Mouse (Mus musculus) heart, postnatal 14 days (tissue): ENCODE measurements around the gene Ephb2. TPM values are rescaled to one million over a fixed set of nuclear protein-coding genes. Genes with fewer than 3 reads are reported as not detected.

Experiments
- DNase-seq, 2 experiments: peaks; one replicate each; pipeline ENCODE4 v3.0.0; 2021 to 2022
- intact Hi-C: fragments of 180-260 bp; cut with DNase I; formaldehyde crosslinking; loops from one replicate; pipeline ENCODE4 v1.15.1; 2025
- total RNA-seq, 2 experiments: library from RNA; stranded (reverse); gene quantifications; 2 replicates each; pipeline ENCODE4 v1.2.3; 2021

Ephb2 gene
- total RNA-seq, 2 experiments from 2014 or later: 0.81 to 1.1 TPM

- intact Hi-C loops: no loop called here
Measured at GRCm38 (mm10) chr4:136838462-136838861, 2.7 kb upstream of the Ephb2 start.

GRCm38 (mm10) chr4:136838026-136838425, 2.2 kb upstream of the Ephb2 start:
- intact Hi-C loops: no loop called here
- DNase-seq: no peak

More at GRCm38 (mm10) chr4:136838462-136838861, 2.7 kb upstream of the Ephb2 start:
- no peak for DNase-seq

GRCm38 (mm10) chr4:136836387-136836931, 671 bp upstream of the Ephb2 start:
- no peak for DNase-seq
- intact Hi-C loops: no loop called here

GRCm38 (mm10) chr4:136834815-136835620, 770 bp downstream of the Ephb2 start:
- DNase-seq: no peak
- intact Hi-C loops: no loop called here

- DNase-seq: no peak
- intact Hi-C loops: no loop called here
Measured at GRCm38 (mm10) chr4:136834439-136834814, 1.4 kb downstream of the Ephb2 start.

- DNase-seq: no peak
- intact Hi-C loops: no loop called here
Measured at GRCm38 (mm10) chr4:136833619-136834351, 2.0 kb downstream of the Ephb2 start.

- intact Hi-C loops: no loop called here
- no peak for DNase-seq
Measured at GRCm38 (mm10) chr4:136832559-136833232, 3.1 kb downstream of the Ephb2 start.

GRCm38 (mm10) chr4:136830272-136830823, 5.4 kb downstream of the Ephb2 start:
- intact Hi-C loops: no loop called here
- no peak for DNase-seq

- DNase-seq: no peak
- intact Hi-C loops: no loop called here
Measured at GRCm38 (mm10) chr4:136829837-136830236, 6.0 kb downstream of the Ephb2 start.

- no peak for DNase-seq
- intact Hi-C loops: no loop called here
Measured at GRCm38 (mm10) chr4:136828664-136829569, 6.9 kb downstream of the Ephb2 start.

GRCm38 (mm10) chr4:136824935-136825552, 10.7 kb downstream of the Ephb2 start:
- intact Hi-C loops: no loop called here
- DNase-seq: no peak

GRCm38 (mm10) chr4:136820069-136820522, 15.7 kb downstream of the Ephb2 start:
- intact Hi-C loops: no loop called here
- DNase-seq: no peak

- intact Hi-C loops: no loop called here
- no peak for DNase-seq
Measured at GRCm38 (mm10) chr4:136816701-136817100, 19.1 kb downstream of the Ephb2 start.

- intact Hi-C loops: no loop called here
- DNase-seq: no peak
Measured at GRCm38 (mm10) chr4:136815364-136815763, 20.4 kb downstream of the Ephb2 start.

- intact Hi-C loops: no loop called here
- no peak for DNase-seq
Measured at GRCm38 (mm10) chr4:136812543-136812942, 23.2 kb downstream of the Ephb2 start.

- intact Hi-C loops: no loop called here
- no peak for DNase-seq
Measured at GRCm38 (mm10) chr4:136811596-136811995, 24.2 kb downstream of the Ephb2 start.

GRCm38 (mm10) chr4:136808478-136808877, 27.3 kb downstream of the Ephb2 start:
- intact Hi-C loops: no loop called here
- no peak for DNase-seq

- no peak for DNase-seq
- intact Hi-C loops: no loop called here
Measured at GRCm38 (mm10) chr4:136807448-136808009, 28.3 kb downstream of the Ephb2 start.

GRCm38 (mm10) chr4:136806254-136806653, 29.5 kb downstream of the Ephb2 start:
- intact Hi-C loops: no loop called here
- no peak for DNase-seq
